Mouse (Mus musculus) C2C12 (cell line): ENCODE results near the gene Gm49393. TPM values are rescaled to one million over a fixed set of nuclear protein-coding genes. Genes with fewer than 3 reads are reported as not detected.
"Not testable (repeated sequence)": the region's sequence is repeated elsewhere in the genome, so short reads cannot be mapped to it uniquely, and the experiment has no call there.

Experiments
- H3K27me3 ChIP-seq: one replicate; pipeline ENCODE4 v1.6.1; 2011; ENCODE audit not compliant: control insufficient read depth, insufficient read depth, insufficient read length
- H3K36me3 ChIP-seq: one replicate; pipeline ENCODE4 v1.6.1; 2011; ENCODE audit not compliant: control insufficient read depth, insufficient read depth
- H3K4me3 ChIP-seq: one replicate; pipeline ENCODE4 v1.5.1; 2011; ENCODE audit warnings: mild to moderate bottlenecking, control low read depth; ENCODE audit not compliant: poor library complexity, insufficient read depth, severe bottlenecking
- H3K79me2 ChIP-seq: one replicate; pipeline ENCODE4 v1.6.1; 2011; ENCODE audit not compliant: control insufficient read depth, insufficient read depth
- H3K79me3 ChIP-seq: one replicate; pipeline ENCODE4 v1.6.1; 2011; ENCODE audit warnings: low read depth, control low read depth
- H3ac ChIP-seq: one replicate; pipeline ENCODE3; 2011; ENCODE audit warnings: low read depth; ENCODE audit not compliant: control insufficient read depth, insufficient read length
- CEBPB ChIP-seq: IDR thresholded peaks from one replicate; pipeline ENCODE4 v1.6.1; 2011; ENCODE audit warnings: low read depth, mild to moderate bottlenecking, control low read depth, moderate library complexity
- CTCF ChIP-seq: IDR thresholded peaks from one replicate; pipeline ENCODE4 v1.5.1; 2011; ENCODE audit not compliant: control insufficient read depth, insufficient read depth, insufficient read length
- FOSL1 ChIP-seq: IDR thresholded peaks from one replicate; pipeline ENCODE4 v1.8.0; 2011; ENCODE audit warnings: mild to moderate bottlenecking, low read length; ENCODE audit not compliant: poor library complexity, insufficient read depth, severe bottlenecking
- MAX ChIP-seq: IDR thresholded peaks from one replicate; pipeline ENCODE4 v1.6.1; 2011; ENCODE audit warnings: mild to moderate bottlenecking, control low read depth
- MYOD1 ChIP-seq: IDR thresholded peaks from one replicate; pipeline ENCODE4 v1.6.1; 2011; ENCODE audit warnings: low read depth; ENCODE audit not compliant: control insufficient read depth, insufficient read length
- MYOG ChIP-seq: IDR thresholded peaks from one replicate; pipeline ENCODE4 v1.6.1; 2011; ENCODE audit not compliant: control insufficient read depth, insufficient read length; ENCODE audit errors: extremely low read depth
- USF1 ChIP-seq: IDR thresholded peaks from one replicate; pipeline ENCODE4 v1.6.1; 2011; ENCODE audit warnings: low read depth, mild to moderate bottlenecking, control low read depth, moderate library complexity
- long read RNA-seq, 2 experiments: library from polyadenylated mRNA; unstranded; transcript quantifications; one replicate each; pipeline ENCODE4 v2.0.0; 2019 to 2020
- polyA plus RNA-seq: library from polyadenylated mRNA; unstranded; fragments of >200 nt; fragmentation: generic; extraction: Trizol; gene quantifications from one replicate; pipeline ENCODE4 v1.2.1, GENCODE M21; 2012; ENCODE audit warnings: missing spikeins

The Gm49393 gene
- polyA plus RNA-seq, result not detected
- long read RNA-seq, experiment 1, result 0 reads
- long read RNA-seq, experiment 2, result 0 reads

DNA sequence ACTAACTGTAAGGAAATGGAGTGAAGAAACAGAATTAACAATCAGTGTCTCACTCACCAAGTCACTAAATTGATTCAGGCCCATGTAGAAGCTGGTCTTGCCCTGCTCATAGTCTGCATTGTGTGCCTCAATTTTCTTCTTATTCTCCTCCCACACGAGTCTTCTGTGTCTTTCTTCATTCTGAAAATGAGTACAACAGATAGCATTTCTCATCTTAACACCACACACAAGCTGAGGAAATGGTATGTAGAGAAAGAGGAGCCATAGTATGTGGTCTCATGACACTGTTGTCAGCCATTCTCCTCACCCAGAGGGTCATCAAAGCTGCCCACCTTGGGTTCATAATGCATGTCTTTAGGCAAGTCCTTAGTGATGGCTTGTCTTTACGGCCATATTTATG lies at the start of gene Gm49393:
Gene Gm49393, minus strand, starts transcription at position 101 of the 400 bp plus-strand sequence.
- not testable (repeated sequence) for H3K4me3 ChIP-seq, H3ac ChIP-seq, H3K27me3 ChIP-seq, H3K36me3 ChIP-seq, H3K79me2 ChIP-seq, H3K79me3 ChIP-seq

DNA sequence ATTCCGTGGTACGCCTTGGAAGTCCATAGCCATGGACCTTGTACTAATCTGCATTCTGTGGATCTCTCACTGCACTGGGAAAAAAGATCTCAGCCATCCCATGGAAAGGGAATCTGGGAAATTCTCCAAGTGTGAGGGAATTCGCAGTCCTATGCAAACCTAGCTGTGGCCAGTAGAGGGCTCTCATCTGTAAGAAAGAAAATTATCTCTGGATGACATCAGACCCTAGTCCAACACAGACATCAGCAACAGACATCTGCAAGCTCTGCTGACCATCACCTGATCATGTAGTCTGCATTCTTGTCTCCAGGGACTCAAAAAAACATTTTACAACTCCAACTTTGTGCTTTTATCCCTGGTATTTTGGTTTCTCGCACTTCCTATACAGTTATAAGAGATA lies 36.9 kb upstream of the Gm49393 start:
- H3K36me3 ChIP-seq, H3K79me2 ChIP-seq, H3K79me3 ChIP-seq, H3ac ChIP-seq, H3K27me3 ChIP-seq, H3K4me3 ChIP-seq: not testable (repeated sequence)

DNA sequence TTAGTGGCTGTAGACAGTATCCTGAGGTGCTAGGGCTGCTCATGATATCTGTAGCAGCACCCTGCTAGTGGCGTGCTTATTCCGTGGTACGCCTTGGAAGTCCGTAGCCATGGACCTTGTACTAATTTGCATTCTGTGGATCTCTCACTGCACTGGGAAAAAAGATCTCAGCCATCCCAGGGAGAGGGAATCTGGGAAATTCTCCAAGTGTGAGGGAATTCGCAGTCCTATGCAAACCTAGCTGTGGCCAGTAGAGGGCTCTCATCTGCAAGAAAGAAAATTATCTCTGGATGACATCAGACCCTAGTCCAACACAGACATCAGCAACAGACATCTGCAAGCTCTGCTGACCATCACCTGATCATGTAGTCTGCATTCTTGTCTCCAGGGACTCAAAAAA lies 28.6 kb upstream of the Gm49393 start:
- H3K79me2 ChIP-seq, H3ac ChIP-seq, H3K79me3 ChIP-seq, H3K36me3 ChIP-seq, H3K4me3 ChIP-seq, H3K27me3 ChIP-seq: not testable (repeated sequence)

DNA sequence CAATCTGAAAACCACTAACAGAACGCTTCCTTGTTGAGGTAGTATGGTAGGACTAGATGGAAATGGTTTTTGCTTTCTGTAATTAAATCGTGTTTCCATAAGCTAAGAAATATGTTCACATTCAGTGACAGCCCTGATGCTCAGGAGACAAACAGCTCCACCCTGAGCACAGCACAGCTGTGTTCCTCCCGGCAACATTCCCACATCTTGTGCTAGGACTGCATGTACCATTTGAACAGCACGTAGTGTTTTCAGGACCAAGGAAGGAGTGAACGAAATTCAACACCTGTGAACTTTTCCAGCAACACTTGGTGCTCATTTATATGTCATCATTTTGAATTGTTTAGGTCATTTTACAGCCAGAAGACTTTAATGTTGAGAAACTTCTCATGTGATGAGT lies 26.3 kb upstream of the Gm49393 start:
- Histone ChIP-seq H3K36me3 (no peaks in the 10 kb centered on the region), H3K79me2 (no peaks in the 10 kb centered on the region), H3K4me3 (no peak overlapping the region), H3K79me3 (no peaks in the 10 kb centered on the region), H3K27me3 (no peaks in the 10 kb centered on the region), H3ac (no peak overlapping the region)
- TF ChIP-seq MAX (no peak), MYOD1 (no peak), MYOG (no peak), CEBPB (no peak), CTCF (no peak), USF1 (no peak), FOSL1 (no peak)

DNA sequence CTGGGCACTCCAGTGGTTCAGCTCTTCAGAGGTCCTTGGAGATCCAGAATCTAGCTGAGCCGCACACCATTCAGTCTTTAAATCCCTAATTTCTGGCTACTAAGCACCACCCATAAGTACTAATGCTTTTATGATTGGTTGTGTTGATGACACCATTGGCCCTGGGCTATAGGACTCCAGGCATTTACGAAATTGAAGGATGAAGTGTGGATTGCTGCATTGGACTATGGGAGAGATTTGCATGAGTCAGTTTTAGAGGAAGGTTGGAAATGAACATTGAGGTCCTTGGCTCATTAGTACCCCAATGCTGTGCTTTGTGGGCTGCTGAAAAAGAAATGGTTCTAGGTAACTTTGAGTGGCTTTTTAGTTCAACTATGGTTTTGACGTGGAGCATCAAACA lies 6.5 kb upstream of the Gm49393 start, which contains the start of gene Tpbpa:
Gene Tpbpa, minus strand, starts transcription at position 101 of the 400 bp plus-strand sequence.
- not testable (repeated sequence) for H3ac ChIP-seq, H3K79me2 ChIP-seq, H3K27me3 ChIP-seq, H3K79me3 ChIP-seq, H3K36me3 ChIP-seq, H3K4me3 ChIP-seq

DNA sequence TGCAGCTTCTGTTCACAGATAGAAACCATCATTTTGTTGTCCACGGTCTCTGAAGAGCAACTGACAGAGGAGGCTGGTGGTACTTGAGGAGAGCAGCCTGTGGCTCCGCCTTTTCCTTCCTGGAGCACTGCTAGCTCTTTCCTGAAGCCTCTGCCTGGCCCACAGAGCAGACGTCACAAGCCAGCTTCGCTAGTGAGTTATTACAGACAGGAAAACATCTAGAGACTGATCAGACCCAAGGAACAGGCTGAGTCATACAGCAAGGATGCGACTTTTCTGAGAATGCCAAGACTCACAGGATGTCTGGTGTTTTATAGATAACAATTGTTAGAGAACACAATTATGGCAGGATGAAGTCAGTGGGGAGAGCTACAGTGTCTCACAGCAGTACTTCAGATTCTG lies 1.1 kb upstream of the Gm49393 start, which contains the start of the genes Gm49391 and Ctla2a:
Gene Gm49391, minus strand, starts transcription at position 72 of the 402 bp plus-strand sequence.
Gene Ctla2a, minus strand, starts transcription at position 126 of the 402 bp plus-strand sequence.
- Histone ChIP-seq H3ac (no peak within 1 kb of the TSS), H3K4me3 (no peak within 1 kb of the TSS), H3K79me2 (no peaks in the 10 kb centered on the region), H3K36me3 (no peaks in the 10 kb centered on the region), H3K79me3 (no peaks in the 10 kb centered on the region), H3K27me3 (no peaks in the 10 kb centered on the region)
- TF ChIP-seq CEBPB (no peak), CTCF (no peak), MYOG (no peak), MAX (no peak), FOSL1 (no peak), USF1 (no peak), MYOD1 (no peak)

DNA sequence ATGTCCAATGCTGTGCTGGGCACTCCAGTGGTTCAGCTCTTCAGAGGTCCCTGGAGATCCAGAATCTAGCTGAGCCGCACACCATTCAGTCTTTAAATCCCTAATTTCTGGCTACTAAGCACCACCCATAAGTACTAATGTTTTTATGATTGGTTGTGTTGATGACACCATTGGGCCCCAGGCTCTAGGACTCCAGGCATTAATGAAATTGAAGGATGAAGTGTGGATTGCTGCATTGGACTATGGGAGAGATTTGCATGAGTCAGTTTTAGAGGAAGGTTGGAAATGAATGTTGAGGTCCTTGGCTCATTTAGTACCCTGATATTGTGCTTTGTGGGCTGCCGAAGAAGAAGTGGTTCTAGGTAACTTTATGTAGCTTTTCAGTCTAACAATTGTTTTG lies 30.6 kb downstream of the Gm49393 start, which contains the start of gene Tpbpb:
Gene Tpbpb, minus strand, starts transcription at position 101 of the 400 bp plus-strand sequence.
- not testable (repeated sequence) for H3K4me3 ChIP-seq, H3ac ChIP-seq, H3K79me3 ChIP-seq, H3K79me2 ChIP-seq, H3K27me3 ChIP-seq, H3K36me3 ChIP-seq
